ENCODE assay signal across 1 mouse cellular context in genomic region chr8:88646837-88647778, GRCm38 (mm10).
TF ChIP-seq lines count a peak whose summit lies in the region.

Gene Nod2, plus strand, starts transcription at chr8:88647315.

TF ChIP-seq in CH12.LX, 34 proteins besides CTCF, POLR2A, EP300 and RAD21 (continued from another document):
- TF ChIP-seq MAFK (IDR thresholded peaks at IDR 0.05; ENCODE audit: insufficient replicate concordance, low read length), result no peak
- TF ChIP-seq KAT2A (IDR thresholded peaks at IDR 0.05; ENCODE audit: insufficient replicate concordance, low read length), result no peak
- peak; percentile 62; the same call in 1 of the 2 replicates for TF ChIP-seq MXI1 (IDR thresholded peaks at IDR 0.05; ENCODE audit: low read depth, low read length)
- TF ChIP-seq ELF1 (IDR thresholded peaks at IDR 0.05; ENCODE audit: low read depth, low read length), result no peak
- TF ChIP-seq BHLHE40 (IDR thresholded peaks at IDR 0.05; ENCODE audit: low read depth, low read length), result peak; percentile 23; the same call in 1 of the 2 replicates
- TF ChIP-seq NRF1 (IDR thresholded peaks at IDR 0.05; ENCODE audit: low read depth, low read length), result no peak
- no peak for TF ChIP-seq GABPA (IDR thresholded peaks at IDR 0.05; ENCODE audit: insufficient replicate concordance, low read depth, low read length)
- TF ChIP-seq MYC (IDR thresholded peaks at IDR 0.05; ENCODE audit: low read depth, low read length), result no peak; the same call in 1 of the 2 replicates
- no peak for TF ChIP-seq ZNF384 (IDR thresholded peaks at IDR 0.05; ENCODE audit: low read depth, low read length)
- no peak for TF ChIP-seq ZC3H11A (IDR thresholded peaks at IDR 0.05; ENCODE audit: low read depth, low read length)
- peak; percentile 30; the same call in 1 of the 2 replicates for TF ChIP-seq IRF4 (IDR thresholded peaks at IDR 0.05; ENCODE audit: low read depth, low read length)
- TF ChIP-seq SIN3A (IDR thresholded peaks at IDR 0.05; ENCODE audit: low read length), result peak; percentile 91
